Mouse (Mus musculus): ENCODE results near the gene Cntrob.

DNA sequence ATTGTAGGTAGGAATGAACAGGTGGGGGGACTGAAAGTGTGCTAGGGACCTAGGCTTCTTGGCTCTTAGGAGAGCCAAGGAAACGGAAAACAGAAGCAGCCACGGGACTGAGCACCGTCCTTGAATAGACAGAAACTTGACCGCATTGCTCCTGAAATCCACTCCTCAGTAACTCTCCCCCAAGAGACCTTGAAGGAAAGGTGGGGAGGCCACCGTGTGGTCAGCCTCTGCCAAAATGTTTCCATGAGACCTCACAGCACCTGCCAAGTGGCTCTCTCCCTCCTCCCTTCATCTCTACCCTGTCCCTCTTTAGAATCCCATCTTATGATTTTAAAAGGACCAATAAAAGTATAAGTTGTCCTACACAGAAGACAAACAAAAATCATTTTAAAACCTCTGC lies 46.3 kb downstream of the Cntrob start:
- TF ChIP-seq CTCF (IDR thresholded peaks at IDR 0.05; ENCODE audit: low read depth) (no peak), EP300 (IDR thresholded peaks at IDR 0.05; ENCODE audit: low read depth) (no peak)

All from liver, postnatal 0 days (tissue).